Mouse (Mus musculus) G1E (cell line): ENCODE results near the gene Gm20219.

ENCODE experiments used
- CTCF ChIP-seq: IDR thresholded peaks from 2 replicates; pipeline ENCODE4 v1.5.1; 2012; ENCODE audit warnings: low read depth, low read length, inconsistent platforms, mixed read lengths
- GATA1 ChIP-seq: IDR thresholded peaks from 2 replicates; pipeline ENCODE4 v1.6.1; 2012; ENCODE audit warnings: borderline replicate concordance, low read length, inconsistent platforms, mixed read lengths
- GATA2 ChIP-seq: IDR thresholded peaks from 2 replicates; pipeline ENCODE4 v1.6.1; 2012; ENCODE audit warnings: low read depth, low read length, inconsistent platforms, borderline replicate concordance
- POLR2AphosphoS5 ChIP-seq: IDR thresholded peaks from 2 replicates; pipeline ENCODE4 v1.6.1; 2012; ENCODE audit warnings: low read depth, low read length, inconsistent platforms; ENCODE audit not compliant: insufficient replicate concordance

DNA sequence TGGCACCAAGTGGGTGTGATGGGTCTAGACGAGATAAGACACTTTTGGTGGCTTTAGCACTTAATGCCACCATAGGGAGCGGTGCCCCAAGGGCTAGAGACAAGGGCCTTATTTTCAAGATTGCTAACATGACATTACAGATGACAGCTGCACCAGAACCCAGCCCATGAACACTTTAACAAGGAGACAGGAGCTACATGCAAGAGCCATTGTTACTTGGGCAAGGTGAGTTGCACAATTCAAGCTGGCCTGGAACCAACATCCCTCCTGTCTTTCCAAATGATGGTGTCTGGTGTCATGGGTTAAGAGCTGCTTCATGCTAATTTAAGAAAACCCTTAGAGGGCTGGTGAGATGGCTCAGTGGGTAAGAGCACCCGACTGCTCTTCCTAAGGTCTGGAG lies 5.2 kb upstream of the Gm20219 start:
- TF ChIP-seq CTCF, result no peak
- no peak for TF ChIP-seq POLR2AphosphoS5
- TF ChIP-seq GATA1, result no peak
- no peak for TF ChIP-seq GATA2
